18 mouse cellular contexts compared by ENCODE assay signal in the genomic region with DNA sequence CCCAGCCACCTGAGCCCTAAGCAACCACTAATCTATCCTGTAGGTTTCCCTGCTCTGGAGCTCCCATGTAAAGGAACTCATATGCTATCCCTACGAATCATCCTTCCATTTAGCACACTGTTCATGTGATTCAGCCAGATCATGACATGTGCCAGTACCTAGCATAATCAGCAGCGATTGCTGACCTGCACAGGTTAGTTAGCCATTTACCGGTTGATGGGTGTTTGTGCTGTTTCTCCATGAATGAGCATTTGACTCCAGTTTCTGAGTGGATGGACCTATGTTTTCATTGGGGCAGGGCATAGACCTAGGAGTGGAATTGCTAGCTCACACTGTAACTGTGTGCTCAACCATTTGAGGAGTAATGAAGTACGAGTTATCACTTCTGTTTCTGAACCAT.
"Had no signal": no experiment of that assay in that cellular context is flagged by ENCODE, and none has a peak within 500 bp of the region (broad histone marks: within the 10 kb centered on the region; RNA-seq: fewer than 3 reads in every experiment).

No protein-coding gene starts in this region.

- H3K4me1 ChIP-seq: liver, embryonic 12.5 days; liver, embryonic 15.5 days; midbrain, embryonic 12.5 days; midbrain, embryonic 15.5 days had no signal

- H3K9me3 ChIP-seq: limb, embryonic 10.5 days; liver, embryonic 15.5 days; midbrain, embryonic 12.5 days; midbrain, embryonic 15.5 days had no signal

- ATAC-seq: intestine, postnatal 0 days; liver, embryonic 12.5 days; midbrain, embryonic 15.5 days had no signal

- H3K27me3 ChIP-seq: limb, embryonic 13.5 days; liver, embryonic 12.5 days; liver, embryonic 15.5 days; midbrain, embryonic 12.5 days; midbrain, embryonic 15.5 days; neural tube, embryonic 12.5 days had no signal

- H3K36me3 ChIP-seq: limb, embryonic 10.5 days; limb, embryonic 13.5 days; liver, embryonic 12.5 days; liver, embryonic 15.5 days; midbrain, embryonic 12.5 days; midbrain, embryonic 15.5 days; neural tube, embryonic 12.5 days had no signal

- H3K4me2 ChIP-seq: limb, embryonic 13.5 days; liver, embryonic 12.5 days; liver, embryonic 15.5 days; midbrain, embryonic 12.5 days; midbrain, embryonic 15.5 days; neural tube, embryonic 12.5 days had no signal

- DNase-seq: layer of hippocampus, adult 9-11 months; liver; lung, adult 2 months; lung, postnatal 14 days; lung, postnatal 4 days; retina, postnatal 1 day; thymus, adult 18-20 months; thymus, postnatal 14 days; thymus, postnatal 4 days had no signal

- H3K9ac ChIP-seq: limb, embryonic 13.5 days; liver, embryonic 12.5 days; liver, embryonic 15.5 days; midbrain, embryonic 12.5 days; midbrain, embryonic 15.5 days; neural tube, embryonic 12.5 days had no signal

- H3K4me3 ChIP-seq: layer of hippocampus, adult 2 months; limb, embryonic 10.5 days; limb, embryonic 13.5 days; liver, embryonic 12.5 days; liver, embryonic 15.5 days; midbrain, embryonic 12.5 days; midbrain, embryonic 15.5 days; neural tube, embryonic 12.5 days had no signal

- H3K27ac ChIP-seq: layer of hippocampus, adult 2 months; limb, embryonic 10.5 days; limb, embryonic 13.5 days; liver, embryonic 12.5 days; liver, embryonic 15.5 days; midbrain, embryonic 12.5 days; midbrain, embryonic 15.5 days; neural tube, embryonic 12.5 days had no signal
